ENCODE assay signal across 9 mouse cellular contexts in genomic region chr9:32697291-32698110, GRCm38 (mm10).
A peak's percentile ranks its signal among the peaks of the same experiment; 100 is the strongest.
DNase-seq lines count a peak whose midpoint lies in the region; ATAC-seq and TF ChIP-seq lines count a peak whose summit lies in the region.
"Had no signal": no experiment of that assay in that cellular context is flagged by ENCODE, and none has a peak within 500 bp of the region (broad histone marks: within the 10 kb centered on the region; RNA-seq: fewer than 3 reads in every experiment).

No protein-coding gene starts in this region.

- 29% methylated on average over 9 of the region's 9 CpGs for WGBS in embryonic facial prominence, embryonic 14.5 days
- WGBS in intestine, embryonic 16.5 days = 43% methylated on average over 9 of the region's 9 CpGs
- WGBS in neural tube, embryonic 13.5 days = 73% methylated on average over 9 of the region's 9 CpGs

- no peak for TF ChIP-seq CTCF in layer of hippocampus, adult 2 months (conservative IDR thresholded peaks at IDR 0.05)

- ATAC-seq in embryonic facial prominence, embryonic 14.5 days (ENCODE audit: low read depth) = no peak
- no peak for ATAC-seq in intestine, embryonic 16.5 days
- no peak for ATAC-seq in neural tube, embryonic 13.5 days (ENCODE audit: low read depth)

- H3K27me3 ChIP-seq in embryonic facial prominence, embryonic 14.5 days (replicated peaks; ENCODE audit: control insufficient read depth, insufficient read depth, low read length) = no peaks in the 10 kb centered on the region; the same call in 1 of the 2 replicates
- H3K27me3 ChIP-seq in intestine, embryonic 16.5 days (replicated peaks; ENCODE audit: control insufficient read depth, insufficient read depth, low read length) = no peaks in the 10 kb centered on the region
- peaks cover 77% of the 10 kb centered on the region for H3K27me3 ChIP-seq in neural tube, embryonic 13.5 days

- H3K4me2 ChIP-seq in embryonic facial prominence, embryonic 14.5 days (ENCODE audit: low read depth, low read length) = peak overlapping the region; percentile 69
- peak overlapping the region; percentile 94 for H3K4me2 ChIP-seq in intestine, embryonic 16.5 days (ENCODE audit: low read depth, low read length)
- H3K4me2 ChIP-seq in neural tube, embryonic 13.5 days = peak overlapping the region; percentile 88

- H3K27ac ChIP-seq in layer of hippocampus, adult 2 months = peak overlapping the region; percentile 86; the same call in 1 of the 2 replicates
- H3K27ac ChIP-seq in embryonic facial prominence, embryonic 14.5 days (replicated peaks; ENCODE audit: low read depth, low read length) = peak overlapping the region; percentile 88
- peak overlapping the region; percentile 78 for H3K27ac ChIP-seq in intestine, embryonic 16.5 days (ENCODE audit: low read length)
- no peak overlapping the region for H3K27ac ChIP-seq in neural tube, embryonic 13.5 days (replicated peaks)

- no peaks in the 10 kb centered on the region for H3K36me3 ChIP-seq in embryonic facial prominence, embryonic 14.5 days (ENCODE audit: control insufficient read depth, insufficient read depth, low read length)
- no peaks in the 10 kb centered on the region for H3K36me3 ChIP-seq in intestine, embryonic 16.5 days (ENCODE audit: control insufficient read depth, insufficient read depth, low read length)
- no peaks in the 10 kb centered on the region for H3K36me3 ChIP-seq in neural tube, embryonic 13.5 days

- no peaks in the 10 kb centered on the region for H3K9me3 ChIP-seq in embryonic facial prominence, embryonic 14.5 days (ENCODE audit: control insufficient read depth, low read length)
- no peaks in the 10 kb centered on the region for H3K9me3 ChIP-seq in intestine, embryonic 16.5 days (ENCODE audit: control insufficient read depth, low read length)
- H3K9me3 ChIP-seq in neural tube, embryonic 13.5 days = no peaks in the 10 kb centered on the region

- H3K4me3 ChIP-seq in layer of hippocampus, adult 2 months = peak overlapping the region; percentile 85
- peak overlapping the region; percentile 74 for H3K4me3 ChIP-seq in embryonic facial prominence, embryonic 14.5 days (ENCODE audit: low read depth, low read length)
- H3K4me3 ChIP-seq in intestine, embryonic 16.5 days (ENCODE audit: low read length) = peak overlapping the region; percentile 58
- peak overlapping the region; percentile 66 for H3K4me3 ChIP-seq in neural tube, embryonic 13.5 days

- no peak for DNase-seq in layer of hippocampus, adult 2 months (ENCODE audit: low spot score in 2 of 2)
- DNase-seq in layer of hippocampus, adult 18-20 months (ENCODE audit: low spot score in 2 of 2) = no peak
- DNase-seq in embryonic facial prominence, embryonic 14.5 days (ENCODE audit: low spot score) = no peak
- DNase-seq in natural killer cell, adult 2 months (ENCODE audit: low spot score in 2 of 2) = no peak
- no peak for DNase-seq in frontal cortex, postnatal 36 days (ENCODE audit: low spot score in 2 of 2)
- DNase-seq in adrenal gland, postnatal 36 days = no peak
- DNase-seq: right cerebral cortex, postnatal 25 days had no signal

- peak overlapping the region; percentile 75 for H3K9ac ChIP-seq in embryonic facial prominence, embryonic 14.5 days (ENCODE audit: low read depth, low read length)
- H3K9ac ChIP-seq in intestine, embryonic 16.5 days (ENCODE audit: low read depth, low read length) = peak overlapping the region; percentile 71
- H3K9ac ChIP-seq in neural tube, embryonic 13.5 days = peak overlapping the region; percentile 71

- H3K4me1 ChIP-seq in embryonic facial prominence, embryonic 14.5 days (ENCODE audit: control insufficient read depth, insufficient read depth, low read length) = peaks cover 36% of the 10 kb centered on the region
- H3K4me1 ChIP-seq in intestine, embryonic 16.5 days (ENCODE audit: control insufficient read depth, insufficient read depth, low read length) = peaks cover 28% of the 10 kb centered on the region
- H3K4me1 ChIP-seq in neural tube, embryonic 13.5 days (replicated peaks) = peaks cover 10% of the 10 kb centered on the region
